Mouse (Mus musculus) CD4-positive, CD25-positive, alpha-beta regulatory T cell, adult 2 months (primary cell): ENCODE data around the gene Lyrm4.

Source experiments
- DNase-seq: peaks from one replicate; pipeline ENCODE4 v3.0.0-alpha.2; 2012; ENCODE audit warnings: low read depth, low spot score

Gene Lyrm4

DNA sequence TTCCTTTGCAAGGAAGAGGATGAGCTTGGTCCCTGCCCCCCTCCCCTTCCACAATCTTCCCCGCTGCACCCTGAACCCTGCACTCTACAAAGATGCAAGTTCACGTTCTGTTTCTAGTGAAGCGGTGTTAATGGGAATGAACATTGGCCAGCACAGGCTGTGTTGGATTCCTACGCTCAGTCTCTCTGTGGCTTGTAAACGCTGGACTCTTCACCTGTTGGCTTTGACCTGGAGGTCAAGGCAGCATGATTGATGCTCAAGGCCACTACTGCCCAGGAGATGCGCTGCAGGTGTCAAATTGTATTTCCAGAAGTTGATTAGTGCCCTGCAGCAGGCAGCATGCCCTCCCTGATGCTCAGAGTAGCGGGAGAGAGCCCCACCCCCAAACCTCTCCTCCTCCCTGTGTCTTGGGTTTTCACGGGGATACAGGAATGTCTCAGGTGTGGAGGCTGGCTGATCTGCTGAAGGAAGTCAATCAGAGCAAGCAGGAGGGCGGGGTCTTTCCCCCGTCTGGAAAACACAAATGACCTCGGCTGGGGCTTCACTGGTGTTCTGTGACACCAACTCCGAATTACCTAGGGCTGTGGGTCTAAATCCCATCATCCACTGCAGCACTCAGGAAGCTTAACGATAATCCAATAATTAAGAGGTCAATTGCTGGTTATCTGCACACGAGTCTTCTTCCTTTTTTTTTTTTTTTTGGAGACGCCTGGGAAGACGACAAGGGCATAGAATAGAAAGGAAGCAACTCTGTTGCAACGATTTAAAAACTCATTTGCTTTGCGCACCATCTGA, 177.3 kb downstream of the Lyrm4 start:
- no peak for DNase-seq

DNA sequence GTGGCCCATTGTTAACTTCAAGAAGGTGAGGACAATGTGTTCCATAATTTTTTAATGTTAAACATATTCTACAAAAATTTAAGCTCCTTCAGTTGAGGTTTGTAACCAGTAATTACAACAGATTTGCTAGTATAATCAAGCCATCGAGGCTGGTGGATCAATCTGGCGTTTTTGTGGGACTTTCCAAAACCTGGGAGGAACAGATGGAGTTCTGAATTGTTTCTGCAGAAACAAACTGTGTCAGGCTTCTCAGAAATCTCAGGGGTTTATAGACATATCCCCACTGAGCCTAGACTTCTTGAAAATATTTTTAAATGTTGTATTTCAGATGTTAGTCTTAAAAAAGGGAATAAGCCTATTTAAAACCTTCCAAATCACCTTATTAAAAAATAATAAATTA, 179.3 kb downstream of the Lyrm4 start:
- no peak for DNase-seq
